Mouse (Mus musculus): ENCODE measurements around the gene Gabrb1. TPM values are rescaled to one million over a fixed set of nuclear protein-coding genes. Genes with fewer than 3 reads are reported as not detected.

The Gabrb1 gene
- polyA plus RNA-seq, 1 experiment from 2014 or later, result 0.24 TPM

- Histone ChIP-seq H3K4me3 (ENCODE audit: low read depth, low read length) (no peak overlapping the region), H3K36me3 (ENCODE audit: insufficient read depth) (no peaks in the 10 kb centered on the region), H3K4me1 (ENCODE audit: insufficient read depth) (no peaks in the 10 kb centered on the region), H3K4me2 (no peak overlapping the region), H3K27ac (ENCODE audit: low read depth) (no peak overlapping the region), H3K9ac (no peak overlapping the region), H3K27me3 (ENCODE audit: insufficient read depth, low read length) (no peaks in the 10 kb centered on the region), H3K9me3 (ENCODE audit: low read depth, low read length) (no peaks in the 10 kb centered on the region)
- DNase-seq (peak; percentile 76), ATAC-seq (ENCODE audit: insufficient read depth) (no peak)
- WGBS, result 36% methylated on average over 3 of the region's 3 CpGs
- peak; percentile 71 for TF ChIP-seq CTCF (IDR thresholded peaks at IDR 0.05; ENCODE audit: low read depth)
These were observed 514.8 kb downstream of the Gabrb1 start for GRCm38 (mm10) chr5:72172675-72173074.

GRCm38 (mm10) chr5:72173521-72173920, 515.6 kb downstream of the Gabrb1 start:
- DNase-seq, result no peak
- Histone ChIP-seq H3K4me2 (no peak overlapping the region), H3K4me1 (ENCODE audit: insufficient read depth) (no peaks in the 10 kb centered on the region), H3K9me3 (ENCODE audit: low read depth, low read length) (no peaks in the 10 kb centered on the region), H3K36me3 (ENCODE audit: insufficient read depth) (no peaks in the 10 kb centered on the region), H3K27me3 (ENCODE audit: insufficient read depth, low read length) (no peaks in the 10 kb centered on the region), H3K27ac (ENCODE audit: low read depth) (no peak overlapping the region), H3K4me3 (ENCODE audit: low read depth, low read length) (no peak overlapping the region), H3K9ac (no peak overlapping the region)
- 47% methylated on average over 1 of the region's 1 CpGs for WGBS
- TF ChIP-seq CTCF (IDR thresholded peaks at IDR 0.05; ENCODE audit: low read depth), result no peak
- no peak for ATAC-seq (ENCODE audit: insufficient read depth)

- no peak overlapping the region for H3K4me2 ChIP-seq
- H3K27ac ChIP-seq (ENCODE audit: low read depth), result no peak overlapping the region
- DNase-seq (no peak), ATAC-seq (ENCODE audit: insufficient read depth) (no peak)
- no peak for TF ChIP-seq CTCF (IDR thresholded peaks at IDR 0.05; ENCODE audit: low read depth)
- no peak overlapping the region for H3K4me3 ChIP-seq (ENCODE audit: low read depth, low read length)
- no peaks in the 10 kb centered on the region for H3K36me3 ChIP-seq (ENCODE audit: insufficient read depth)
- H3K4me1 ChIP-seq (ENCODE audit: insufficient read depth), result no peaks in the 10 kb centered on the region
- H3K9ac ChIP-seq, result no peak overlapping the region
- no peaks in the 10 kb centered on the region for H3K9me3 ChIP-seq (ENCODE audit: low read depth, low read length)
- H3K27me3 ChIP-seq (ENCODE audit: insufficient read depth, low read length), result no peaks in the 10 kb centered on the region
- WGBS, result 80% methylated on average over 4 of the region's 4 CpGs
These were observed 517.1 kb downstream of the Gabrb1 start for GRCm38 (mm10) chr5:72175050-72175449.

- H3K4me3 ChIP-seq (ENCODE audit: low read depth, low read length), result no peak overlapping the region
- TF ChIP-seq CTCF (IDR thresholded peaks at IDR 0.05; ENCODE audit: low read depth), result no peak
- 9% methylated on average over 7 of the region's 7 CpGs for WGBS
- H3K4me1 ChIP-seq (ENCODE audit: insufficient read depth), result no peaks in the 10 kb centered on the region
- H3K9ac ChIP-seq, result no peak overlapping the region
- H3K4me2 ChIP-seq, result peak overlapping the region; percentile 20; the same call in 1 of the 2 replicates
- H3K27me3 ChIP-seq (ENCODE audit: insufficient read depth, low read length), result no peaks in the 10 kb centered on the region
- H3K36me3 ChIP-seq (ENCODE audit: insufficient read depth), result no peaks in the 10 kb centered on the region
- DNase-seq (peak; percentile 39), ATAC-seq (ENCODE audit: insufficient read depth) (peak; percentile 36; the same call in 1 of the 2 replicates)
- H3K27ac ChIP-seq (ENCODE audit: low read depth), result no peak overlapping the region
- H3K9me3 ChIP-seq (ENCODE audit: low read depth, low read length), result no peaks in the 10 kb centered on the region
These were observed 517.6 kb downstream of the Gabrb1 start for GRCm38 (mm10) chr5:72175530-72175929.

GRCm38 (mm10) chr5:72181194-72181593, 523.3 kb downstream of the Gabrb1 start:
- Histone ChIP-seq H3K4me1 (ENCODE audit: insufficient read depth) (no peaks in the 10 kb centered on the region), H3K4me3 (ENCODE audit: low read depth, low read length) (no peak overlapping the region), H3K27me3 (ENCODE audit: insufficient read depth, low read length) (no peaks in the 10 kb centered on the region), H3K27ac (ENCODE audit: low read depth) (no peak overlapping the region), H3K4me2 (no peak overlapping the region), H3K36me3 (ENCODE audit: insufficient read depth) (no peaks in the 10 kb centered on the region), H3K9me3 (ENCODE audit: low read depth, low read length) (no peaks in the 10 kb centered on the region), H3K9ac (no peak overlapping the region)
- ATAC-seq (ENCODE audit: insufficient read depth), result no peak
- WGBS, result 9% methylated on average over 1 of the region's 1 CpGs
- no peak for DNase-seq
- TF ChIP-seq CTCF (IDR thresholded peaks at IDR 0.05; ENCODE audit: low read depth), result no peak

- Histone ChIP-seq H3K9ac (no peak overlapping the region), H3K27ac (ENCODE audit: low read depth) (no peak overlapping the region), H3K4me2 (no peak overlapping the region), H3K36me3 (ENCODE audit: insufficient read depth) (no peaks in the 10 kb centered on the region), H3K9me3 (ENCODE audit: low read depth, low read length) (no peaks in the 10 kb centered on the region), H3K4me1 (ENCODE audit: insufficient read depth) (no peaks in the 10 kb centered on the region), H3K27me3 (ENCODE audit: insufficient read depth, low read length) (no peaks in the 10 kb centered on the region), H3K4me3 (ENCODE audit: low read depth, low read length) (no peak overlapping the region)
- 74% methylated on average over 4 of the region's 4 CpGs for WGBS
- ATAC-seq (ENCODE audit: insufficient read depth) (no peak), DNase-seq (no peak)
- TF ChIP-seq CTCF (IDR thresholded peaks at IDR 0.05; ENCODE audit: low read depth), result no peak
These were observed 524.9 kb downstream of the Gabrb1 start for GRCm38 (mm10) chr5:72182804-72183203.

- no peak overlapping the region for H3K9ac ChIP-seq
- no peak for TF ChIP-seq CTCF (IDR thresholded peaks at IDR 0.05; ENCODE audit: low read depth)
- H3K27me3 ChIP-seq (ENCODE audit: insufficient read depth, low read length), result no peaks in the 10 kb centered on the region
- H3K4me1 ChIP-seq (ENCODE audit: insufficient read depth), result no peaks in the 10 kb centered on the region
- no peak overlapping the region for H3K27ac ChIP-seq (ENCODE audit: low read depth)
- ATAC-seq (ENCODE audit: insufficient read depth) (no peak), DNase-seq (peak; percentile 21)
- no peaks in the 10 kb centered on the region for H3K9me3 ChIP-seq (ENCODE audit: low read depth, low read length)
- H3K36me3 ChIP-seq (ENCODE audit: insufficient read depth), result no peaks in the 10 kb centered on the region
- H3K4me3 ChIP-seq (ENCODE audit: low read depth, low read length), result no peak overlapping the region
- WGBS, result 78% methylated on average over 6 of the region's 6 CpGs
- no peak overlapping the region for H3K4me2 ChIP-seq
These were observed 526.0 kb downstream of the Gabrb1 start for GRCm38 (mm10) chr5:72183929-72184328.

Measured in lung, embryonic 14.5 days (tissue).